Mouse (Mus musculus): ENCODE results near the gene Cnmd.

Cnmd gene

GRCm38 (mm10) chr14:79662001-79662400 lies at the start of gene Cnmd:
Cnmd (minus strand) TSS chr14:79662170.
- DNase-seq (ENCODE audit: low spot score in 2 of 2), result no peak

GRCm38 (mm10) chr14:79711301-79711700 lies 49.3 kb upstream of the Cnmd start:
- no peak for DNase-seq (ENCODE audit: low spot score in 2 of 2)

DNA sequence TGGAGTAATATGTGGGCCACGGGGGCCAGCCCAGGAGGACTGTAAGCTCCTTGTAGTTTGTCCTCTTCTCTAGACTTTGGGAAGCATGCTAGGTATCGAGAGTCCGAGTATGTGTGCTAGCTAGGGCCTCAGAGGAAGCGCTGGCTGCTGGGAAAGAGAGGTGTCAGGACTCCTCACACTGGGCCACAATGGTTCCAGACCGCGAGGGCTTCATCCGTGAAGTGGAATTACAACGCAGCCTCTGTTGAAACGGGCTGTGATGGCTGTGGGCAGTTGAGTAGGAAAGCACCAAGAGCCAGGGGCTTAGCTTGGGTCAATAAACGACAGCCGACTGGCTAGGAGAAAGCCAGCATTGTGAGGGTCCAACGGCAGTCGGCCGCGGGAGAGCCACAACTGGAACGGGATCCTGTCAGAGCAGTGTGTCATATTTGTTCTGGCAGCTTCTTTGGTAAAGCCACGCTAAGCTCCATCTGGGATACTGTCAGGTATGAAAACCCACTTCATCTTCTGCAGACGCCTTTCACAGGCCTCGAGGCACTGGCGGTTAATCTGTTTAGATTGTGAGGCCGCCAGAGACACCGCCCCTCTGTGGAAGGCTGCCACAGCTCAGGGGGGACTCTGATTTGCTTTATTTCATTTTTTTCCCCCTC lies 41.7 kb upstream of the Cnmd start:
- DNase-seq (ENCODE audit: low spot score in 2 of 2), result no peak

- no peak for DNase-seq (ENCODE audit: low spot score in 2 of 2)
These were observed 39.6 kb upstream of the Cnmd start for GRCm38 (mm10) chr14:79701606-79702005.

DNA sequence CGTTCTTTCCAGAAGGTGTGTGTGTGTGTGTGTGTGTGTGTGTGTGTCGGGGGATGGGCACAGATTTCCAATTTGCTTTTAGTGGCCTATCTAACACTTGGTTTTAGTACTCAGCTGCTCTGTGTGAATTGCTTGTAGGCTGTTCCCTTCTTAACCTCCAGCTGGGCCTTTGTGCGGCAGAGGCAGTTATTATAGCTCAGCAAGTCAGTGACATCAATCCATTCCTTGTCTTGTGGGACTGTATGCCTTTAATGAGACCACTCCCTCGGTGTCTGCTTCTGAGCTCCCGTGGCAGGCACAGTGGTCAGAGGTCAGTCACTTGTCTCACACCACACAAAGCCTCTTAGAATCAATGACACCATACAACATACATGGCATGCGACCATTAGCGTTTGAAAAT lies 39.1 kb upstream of the Cnmd start:
- no peak for DNase-seq (ENCODE audit: low spot score in 2 of 2)

- DNase-seq (ENCODE audit: low spot score in 2 of 2), result no peak
These were observed 37.4 kb upstream of the Cnmd start for GRCm38 (mm10) chr14:79699381-79699780.

GRCm38 (mm10) chr14:79690068-79690844 lies 28.3 kb upstream of the Cnmd start:
- DNase-seq (ENCODE audit: low spot score in 2 of 2), result no peak

DNA sequence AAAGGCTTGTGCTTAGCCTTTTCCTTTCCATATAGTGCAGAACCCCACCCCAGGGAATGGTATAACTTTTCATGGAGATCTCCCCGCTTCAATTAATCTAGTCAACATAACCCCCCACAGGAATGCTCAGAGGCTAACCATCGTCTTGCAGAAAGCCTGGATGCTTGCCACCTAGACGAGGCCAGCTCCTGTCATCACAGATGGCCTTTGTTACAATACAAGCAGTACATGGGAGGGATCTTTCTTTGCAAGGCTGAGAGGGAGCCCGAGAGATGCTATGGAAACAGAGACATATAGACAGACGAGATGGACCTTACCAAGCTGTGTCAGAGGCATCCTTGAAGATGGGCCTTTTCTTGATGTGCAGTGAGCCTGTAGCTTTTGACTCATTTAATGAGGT lies 18.7 kb upstream of the Cnmd start:
- no peak for DNase-seq (ENCODE audit: low spot score in 2 of 2)

GRCm38 (mm10) chr14:79677891-79678687 lies 16.1 kb upstream of the Cnmd start:
- no peak for DNase-seq (ENCODE audit: low spot score in 2 of 2)

DNA sequence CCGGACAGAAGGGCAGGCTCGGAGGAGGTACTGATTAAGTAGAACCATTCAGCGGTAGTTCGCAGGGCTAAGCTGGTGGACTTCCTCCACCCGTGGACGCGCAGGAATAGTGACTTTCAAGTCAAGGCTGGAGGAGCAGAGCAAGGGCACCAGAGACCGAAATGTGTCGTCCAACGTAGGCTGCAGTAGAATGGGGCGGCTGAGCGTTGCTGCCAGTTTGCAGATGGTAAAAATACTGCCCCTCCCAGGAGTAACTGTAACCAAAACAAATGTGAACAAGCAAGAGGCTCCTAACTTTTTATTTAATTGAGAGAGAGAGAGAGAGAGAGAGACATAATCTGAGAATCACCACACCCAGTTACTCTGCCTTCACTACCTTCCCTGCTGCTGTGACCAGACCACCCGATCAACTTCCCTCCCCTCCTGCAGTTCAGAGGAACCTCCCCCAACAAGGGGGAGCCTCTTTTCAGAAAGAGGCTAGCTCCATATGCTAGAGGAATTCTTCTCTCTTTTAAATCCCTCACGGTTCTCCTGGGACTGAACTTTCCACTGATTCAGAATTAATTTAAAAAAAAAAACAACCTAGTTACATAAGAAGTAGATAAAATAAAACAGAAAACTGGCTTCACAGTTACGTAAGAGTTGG lies 15.3 kb upstream of the Cnmd start:
- no peak for DNase-seq (ENCODE audit: low spot score in 2 of 2)

DNA sequence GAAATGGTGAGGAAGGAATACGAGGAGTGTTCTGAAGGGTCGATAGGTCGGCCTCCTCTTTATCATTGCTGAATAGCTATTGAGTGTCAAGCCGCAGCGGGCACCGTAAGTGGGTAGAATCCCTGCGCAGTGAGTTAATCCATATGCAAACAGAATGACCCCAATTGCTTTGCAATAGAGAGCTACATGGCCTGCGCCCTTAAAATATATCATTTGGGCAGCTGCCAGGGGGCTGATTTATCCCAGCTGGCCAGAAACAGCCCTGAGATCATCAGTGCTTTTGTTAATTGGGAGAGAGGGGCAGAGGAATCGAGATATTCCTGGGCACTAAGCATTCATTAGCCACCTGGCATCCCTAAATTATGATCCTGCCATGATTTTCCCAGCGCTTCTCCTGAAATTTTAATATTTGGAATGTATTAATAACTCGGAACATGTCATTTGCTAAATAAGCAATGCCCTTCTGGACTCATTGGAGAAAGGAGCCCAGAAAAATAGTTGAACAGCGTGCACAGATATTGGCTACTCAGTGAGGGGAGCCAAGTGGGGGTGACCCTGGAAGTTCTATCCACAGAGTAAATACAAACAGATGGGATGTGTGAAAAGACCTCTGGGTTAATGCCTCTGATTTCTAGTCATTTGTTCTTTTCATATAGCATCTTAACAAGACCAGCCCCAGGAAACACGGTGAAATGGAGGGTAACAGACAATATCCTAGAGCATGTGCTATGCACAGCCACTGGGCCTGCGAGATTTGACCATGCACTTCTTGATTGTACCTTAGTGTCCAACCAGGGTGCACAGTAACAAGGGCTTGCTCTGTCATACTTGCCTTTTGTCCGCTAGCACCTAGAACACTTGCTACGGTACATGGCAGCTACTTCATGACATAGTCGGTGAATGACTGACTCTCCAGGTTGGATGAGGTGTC lies 11.4 kb upstream of the Cnmd start:
- DNase-seq (ENCODE audit: low spot score in 2 of 2), result no peak

DNA sequence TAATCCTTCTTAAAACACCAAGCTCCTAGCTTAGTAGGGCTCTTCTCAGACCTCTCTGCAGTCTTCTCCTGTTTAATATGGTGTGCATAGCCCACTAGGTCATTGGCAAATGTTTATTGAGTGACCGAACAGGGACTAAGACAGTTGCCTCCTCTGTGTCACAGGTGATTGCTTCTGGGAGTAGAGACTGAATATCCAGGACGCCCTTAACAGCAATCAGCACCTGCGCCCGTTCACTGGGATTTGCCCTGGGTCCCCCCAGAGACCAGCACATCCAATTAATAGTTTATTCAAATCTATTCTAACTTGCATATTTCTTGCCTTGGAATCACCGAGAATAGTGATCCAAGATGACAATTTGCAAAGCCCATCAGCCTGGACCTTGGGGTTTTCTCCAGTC lies 10.6 kb upstream of the Cnmd start:
- DNase-seq (ENCODE audit: low spot score in 2 of 2), result no peak

- no peak for DNase-seq (ENCODE audit: low spot score in 2 of 2)
These were observed 9.0 kb upstream of the Cnmd start for GRCm38 (mm10) chr14:79671008-79671407.

DNA sequence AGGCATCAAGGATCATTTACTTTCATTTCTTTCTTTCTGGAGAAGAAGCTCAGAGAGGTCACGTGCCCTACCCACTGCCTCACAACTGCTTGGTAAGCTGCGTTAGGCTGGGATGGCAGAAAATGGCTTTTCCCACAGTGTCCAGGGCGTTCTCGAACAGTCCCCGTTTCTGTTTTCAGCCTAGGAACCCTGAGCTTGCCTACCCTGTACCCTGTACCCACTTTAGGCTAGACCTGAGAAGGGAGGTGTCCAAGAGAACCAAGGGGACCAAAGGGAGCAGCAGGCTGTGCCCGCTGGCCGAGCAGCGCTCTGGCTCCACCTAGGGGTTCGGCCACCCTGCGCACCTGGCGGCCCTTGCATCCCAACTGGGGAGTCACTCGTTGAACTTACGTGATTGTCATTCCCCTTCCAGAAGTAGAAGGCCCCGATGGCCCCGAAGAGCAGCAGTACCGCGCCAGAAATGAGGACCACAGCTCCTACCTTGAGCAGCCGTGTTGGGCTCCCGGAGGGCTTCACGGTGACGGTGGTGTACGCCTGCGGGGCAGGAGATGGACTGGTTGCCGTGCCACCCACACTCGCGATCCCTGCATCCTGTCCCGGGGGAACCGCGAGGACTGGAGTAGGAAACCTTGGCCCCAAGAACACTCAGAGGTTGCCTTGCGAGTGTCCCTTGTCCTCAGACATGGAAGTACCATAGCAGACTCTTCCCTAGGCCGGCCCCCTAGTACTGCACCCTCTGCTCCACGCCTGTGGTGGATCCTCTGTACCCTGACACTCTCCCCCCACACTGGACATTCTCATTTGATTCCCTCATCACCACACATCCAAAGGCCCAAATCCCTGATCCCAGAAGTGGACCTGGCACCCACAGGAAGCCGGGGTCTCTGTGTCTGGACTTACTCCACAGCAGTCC lies 709 bp downstream of the Cnmd start:
- DNase-seq (ENCODE audit: low spot score in 2 of 2), result peak; percentile 45 to 70

- no peak for DNase-seq (ENCODE audit: low spot score in 2 of 2)
These were observed 1.5 kb downstream of the Cnmd start for GRCm38 (mm10) chr14:79660467-79660866.

- no peak for DNase-seq (ENCODE audit: low spot score in 2 of 2)
These were observed 3.0 kb downstream of the Cnmd start for GRCm38 (mm10) chr14:79658748-79659508.

DNA sequence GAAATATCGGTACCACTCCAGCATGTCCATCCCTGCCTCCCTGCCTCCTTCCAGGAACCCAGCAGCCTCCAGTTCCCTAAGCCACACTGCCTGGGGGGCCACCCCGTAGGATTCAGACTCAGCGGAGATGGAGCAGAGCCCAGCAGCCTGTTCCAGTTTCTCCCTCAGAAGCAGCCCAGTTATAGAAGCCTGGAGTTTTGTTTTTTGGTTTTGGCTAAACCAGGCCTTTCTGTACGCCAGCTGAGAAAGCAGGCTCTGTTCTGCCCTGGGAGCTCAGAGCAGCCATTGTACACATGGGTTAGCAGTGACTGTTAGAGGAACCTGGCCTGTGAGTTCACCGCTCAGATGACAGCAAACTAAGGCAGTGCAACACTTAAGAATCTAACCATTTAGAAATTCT lies 3.7 kb downstream of the Cnmd start:
- DNase-seq (ENCODE audit: low spot score in 2 of 2), result no peak

GRCm38 (mm10) chr14:79652654-79653053 lies 9.3 kb downstream of the Cnmd start:
- DNase-seq (ENCODE audit: low spot score in 2 of 2), result no peak

- no peak for DNase-seq (ENCODE audit: low spot score in 2 of 2)
These were observed 12.3 kb downstream of the Cnmd start for GRCm38 (mm10) chr14:79649680-79650079.

All from urinary bladder, adult 18-20 months (tissue).